Mouse (Mus musculus) lung, adult 2 months (tissue): ENCODE measurements around the gene Fxyd6.

Experiments used
- CTCF ChIP-seq: fragments of 200-500 bp; IDR thresholded peaks from 2 replicates; pipeline ENCODE4 v1.5.1; 2011; ENCODE audit warnings: mild to moderate bottlenecking, low read length, control low read depth; ENCODE audit not compliant: insufficient read depth
- POLR2A ChIP-seq: fragments of 200-500 bp; IDR thresholded peaks from 2 replicates; pipeline ENCODE4 v1.6.1; 2011; ENCODE audit warnings: low read depth, mild to moderate bottlenecking, control low read depth, low read length, borderline replicate concordance; ENCODE audit errors: extremely low read depth

DNA sequence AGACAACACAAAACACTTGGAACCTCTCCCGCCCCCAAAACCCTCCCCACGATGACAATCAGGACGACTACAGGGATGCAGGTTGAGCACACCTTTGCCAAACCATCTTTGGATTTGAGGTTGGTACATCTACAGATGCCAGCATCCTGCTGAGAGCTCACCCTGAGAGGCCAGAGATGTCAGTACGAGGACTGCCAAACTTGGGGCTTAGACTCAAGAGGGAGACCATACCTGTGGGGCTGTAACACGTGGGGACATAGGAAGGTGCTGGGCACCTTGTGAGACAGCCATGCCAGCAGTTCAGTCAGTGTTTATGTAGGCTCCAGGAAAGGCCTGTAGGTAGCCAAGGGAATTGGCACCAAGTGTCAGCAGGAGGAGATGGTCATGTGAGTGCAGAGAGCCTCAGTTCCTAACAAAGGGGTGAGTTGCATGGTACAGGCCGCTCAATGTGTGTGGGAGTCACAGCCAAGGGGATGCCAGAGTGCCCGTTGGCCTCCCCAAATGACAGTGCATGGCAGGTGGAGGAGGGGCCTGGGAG lies 52.8 kb downstream of the Fxyd6 start:
- TF ChIP-seq CTCF, result no peak
- TF ChIP-seq POLR2A, result no peak
